Mouse (Mus musculus) B cell, adult 2 months (primary cell): ENCODE measurements at regions not wholly inside any gene's neighbourhood (a gene's known extent, or its start where the extent isn't known, plus 50 kb on each side); places are given as distances from the start of the nearest gene placed in this dataset.

Experiments used
- DNase-seq, 2 experiments: peaks; one replicate each; pipeline ENCODE4 v3.0.0; 2022

GRCm38 (mm10) chr2:47991132-47991531 lies 822.8 kb upstream of the Acvr2a start:
- DNase-seq = no peak

GRCm38 (mm10) chr2:47994185-47994584 lies 819.7 kb upstream of the Acvr2a start:
- DNase-seq = no peak

DNA sequence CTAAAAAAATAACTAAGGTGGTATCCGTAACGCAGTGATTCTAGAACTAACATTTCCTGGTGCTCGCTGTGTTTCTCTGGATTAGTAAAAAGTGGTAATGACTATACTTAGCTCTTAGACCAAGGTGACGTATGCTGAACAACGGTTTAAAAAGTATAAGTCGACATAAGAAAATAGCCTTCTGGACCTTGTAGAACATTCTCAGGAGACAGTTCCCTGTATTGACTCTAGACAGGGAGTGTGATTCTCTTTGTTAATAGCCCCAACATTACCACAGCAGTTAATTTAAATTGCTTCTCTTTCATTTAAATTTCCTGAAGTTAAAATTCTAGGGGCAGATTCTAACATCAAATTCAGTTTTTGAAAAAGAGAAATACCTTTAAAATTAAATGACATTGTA lies 812.7 kb upstream of the Acvr2a start:
- DNase-seq = no peak

GRCm38 (mm10) chr2:48001800-48002507 lies 812.0 kb upstream of the Acvr2a start:
- DNase-seq = peak; percentile 5 to 16

DNA sequence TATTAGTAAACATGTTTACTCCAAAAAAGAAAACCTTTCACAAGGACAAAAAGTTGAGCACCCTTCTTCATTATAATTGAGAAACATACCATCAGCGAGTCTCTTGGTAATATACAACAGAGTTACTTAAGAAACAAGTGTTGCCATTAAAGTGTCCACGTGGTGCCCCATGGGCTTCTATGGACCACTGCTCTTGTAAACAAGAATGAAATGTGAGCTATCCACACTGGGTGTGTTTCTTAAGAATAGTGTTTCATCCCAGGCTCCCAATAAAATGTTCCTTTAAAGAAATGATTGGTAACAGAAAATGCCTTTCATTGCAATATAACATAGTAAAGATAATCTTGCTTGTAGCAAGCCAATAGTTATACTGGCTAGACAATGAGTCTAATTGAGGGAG lies 803.6 kb upstream of the Acvr2a start:
- DNase-seq = no peak

DNA sequence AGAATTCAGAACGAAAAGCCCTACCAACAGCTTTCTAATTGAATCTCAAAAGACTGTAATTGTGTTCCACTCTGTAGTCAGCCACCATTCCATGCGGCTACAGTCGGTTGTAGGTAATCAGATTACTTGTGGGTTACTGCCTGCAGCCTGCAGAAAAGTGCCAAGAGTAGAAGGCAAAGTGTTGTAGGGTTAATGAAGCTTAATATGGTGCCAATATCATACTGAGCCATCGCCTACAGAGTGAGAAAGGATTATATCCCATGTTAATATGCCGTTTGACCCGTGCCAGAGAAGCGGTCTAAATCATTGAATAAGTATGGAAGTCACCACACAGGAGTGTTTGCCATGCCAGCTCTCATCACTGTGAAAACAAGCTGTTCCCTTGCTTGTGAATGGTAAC lies 786.4 kb upstream of the Acvr2a start:
- no peak for DNase-seq

DNA sequence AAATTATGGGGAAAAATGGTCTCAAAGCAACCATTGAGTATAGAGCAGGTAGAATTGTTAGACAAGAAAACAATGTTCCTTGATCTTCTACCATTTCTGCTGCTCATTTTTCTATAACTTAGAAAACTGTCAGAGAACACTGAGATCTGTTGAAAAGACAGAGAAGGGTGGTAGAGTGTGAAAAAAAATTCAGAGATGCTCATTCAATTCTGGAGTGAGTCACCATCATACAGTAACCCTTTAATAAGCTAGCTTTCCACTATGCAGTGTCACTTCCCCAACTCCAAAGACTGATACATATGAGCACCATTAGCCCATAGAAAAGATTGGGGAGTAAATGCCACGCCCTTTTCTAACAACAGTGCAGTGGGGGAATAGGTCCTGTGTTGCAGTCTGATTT lies 752.5 kb upstream of the Acvr2a start:
- DNase-seq = no peak

- no peak for DNase-seq
Observed at GRCm38 (mm10) chr2:48063436-48063835, 750.5 kb upstream of the Acvr2a start.

DNA sequence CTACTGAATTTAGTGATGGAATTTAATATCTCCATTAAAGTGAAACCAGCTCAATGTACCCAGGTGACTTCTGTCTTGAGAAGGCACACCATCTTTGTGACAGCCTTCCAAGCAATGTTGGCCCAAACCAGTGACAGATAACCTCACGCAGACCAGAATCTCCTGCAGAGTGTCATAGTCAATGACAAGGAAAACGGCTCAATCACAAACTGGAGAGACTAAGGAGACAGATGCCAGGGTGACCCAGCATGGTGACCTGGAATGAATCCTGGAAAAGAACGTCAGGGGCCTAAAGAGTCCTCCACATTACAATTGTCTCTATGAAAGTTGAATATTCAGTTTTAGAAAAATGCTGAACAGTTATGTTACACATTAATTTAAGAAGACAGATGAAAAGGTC lies 748.7 kb upstream of the Acvr2a start:
- no peak for DNase-seq

DNA sequence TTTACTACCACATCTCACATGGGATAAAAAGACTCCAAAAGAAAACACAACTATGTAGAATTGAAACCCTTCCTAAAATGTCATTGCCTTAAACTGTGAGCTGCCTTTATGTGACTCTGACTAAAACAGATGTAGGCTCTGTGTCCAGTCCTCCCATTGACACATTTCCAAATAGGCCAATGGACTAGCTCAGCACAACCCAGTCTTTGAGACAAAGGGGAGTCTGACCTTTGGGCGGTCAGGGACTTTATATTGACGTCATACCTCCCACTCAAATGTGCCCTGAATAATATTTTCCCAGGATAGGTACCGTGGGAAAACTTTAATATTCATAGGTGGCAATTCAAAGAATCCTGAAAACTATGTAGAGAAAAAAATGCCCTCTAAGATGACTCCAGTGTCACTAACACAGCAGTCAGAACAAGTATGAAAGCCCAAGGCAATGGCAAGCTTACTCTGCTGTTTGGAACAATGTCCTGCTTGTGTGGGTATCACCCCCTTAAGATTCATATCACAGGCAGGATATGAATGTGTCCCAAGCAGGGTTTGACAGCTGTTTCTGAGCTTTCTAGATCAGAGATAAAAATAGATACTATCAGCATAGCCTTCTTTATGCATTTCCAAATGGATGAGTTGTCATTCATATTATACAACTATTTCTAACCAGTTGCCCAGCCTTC lies 731.6 kb upstream of the Acvr2a start:
- no peak for DNase-seq

GRCm38 (mm10) chr2:48098287-48098686 lies 715.6 kb upstream of the Acvr2a start:
- no peak for DNase-seq

DNA sequence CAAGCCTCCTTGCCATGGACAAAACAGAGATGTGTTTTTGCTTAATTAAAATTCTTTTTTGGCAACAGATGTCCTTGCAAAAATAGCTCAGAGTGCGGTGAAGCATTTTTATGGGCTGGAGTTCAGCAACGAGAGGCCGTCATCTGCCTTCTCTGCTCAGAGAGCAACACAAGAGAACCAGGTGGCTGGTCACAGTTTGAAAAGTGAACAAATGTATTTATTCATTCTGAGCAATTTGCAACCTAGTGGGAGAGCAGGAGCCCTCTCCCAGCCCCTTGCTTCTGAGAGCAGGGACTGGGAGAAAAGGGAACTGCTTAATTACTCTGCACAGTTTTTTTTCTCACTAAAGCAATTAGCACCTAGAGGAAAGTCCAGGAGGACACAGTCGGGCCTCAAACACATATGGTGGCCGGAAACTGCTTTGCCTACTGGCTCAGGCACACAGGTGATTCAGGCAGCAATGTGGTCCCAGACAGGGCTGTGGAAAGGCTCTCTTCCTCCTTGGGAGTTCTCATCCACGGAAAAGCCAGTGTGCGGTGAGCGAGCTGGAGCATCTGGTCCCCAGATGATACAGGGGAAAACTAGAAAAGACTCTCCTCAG lies 714.9 kb upstream of the Acvr2a start:
- no peak for DNase-seq

DNA sequence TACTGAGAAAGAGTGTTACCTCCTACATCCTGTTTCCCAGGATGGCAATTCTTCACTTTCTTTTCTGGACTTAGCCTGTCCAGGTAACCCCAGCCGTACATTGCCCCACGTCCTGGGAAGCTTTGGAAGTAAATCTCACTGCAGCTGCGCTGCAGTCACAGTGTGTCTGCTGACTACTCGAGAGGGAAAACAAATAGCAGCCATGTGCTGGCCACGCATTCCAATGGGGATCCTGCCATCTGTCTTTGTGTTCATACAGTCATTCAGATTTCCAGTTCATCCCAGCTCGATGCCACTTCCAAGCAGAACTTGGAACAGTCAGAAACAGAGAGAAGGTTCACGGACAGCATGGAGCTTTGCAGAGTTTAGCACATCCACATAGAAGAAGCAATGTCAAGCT lies 690.2 kb upstream of the Acvr2a start:
- DNase-seq = no peak

GRCm38 (mm10) chr2:48138051-48138611 lies 675.8 kb upstream of the Acvr2a start:
- no peak for DNase-seq

DNA sequence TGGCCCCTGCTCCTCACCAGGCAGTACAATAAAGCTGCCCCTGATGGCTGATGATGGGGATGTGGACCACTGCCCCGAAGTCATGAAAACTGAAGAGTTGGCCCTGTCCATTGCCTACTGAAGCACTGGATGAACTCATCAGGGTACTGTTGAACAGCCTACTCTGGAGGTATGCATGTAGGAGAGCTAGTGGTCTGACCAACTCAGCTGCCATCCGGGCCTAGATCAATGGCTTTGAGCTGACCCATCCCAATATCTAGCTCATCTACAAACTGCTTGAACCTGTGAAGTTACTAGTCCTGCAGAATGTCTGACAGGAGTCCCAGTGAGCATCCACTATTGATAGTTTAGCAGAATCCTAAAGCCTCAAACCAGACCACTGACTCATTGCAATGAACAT lies 672.6 kb upstream of the Acvr2a start:
- DNase-seq = no peak

DNA sequence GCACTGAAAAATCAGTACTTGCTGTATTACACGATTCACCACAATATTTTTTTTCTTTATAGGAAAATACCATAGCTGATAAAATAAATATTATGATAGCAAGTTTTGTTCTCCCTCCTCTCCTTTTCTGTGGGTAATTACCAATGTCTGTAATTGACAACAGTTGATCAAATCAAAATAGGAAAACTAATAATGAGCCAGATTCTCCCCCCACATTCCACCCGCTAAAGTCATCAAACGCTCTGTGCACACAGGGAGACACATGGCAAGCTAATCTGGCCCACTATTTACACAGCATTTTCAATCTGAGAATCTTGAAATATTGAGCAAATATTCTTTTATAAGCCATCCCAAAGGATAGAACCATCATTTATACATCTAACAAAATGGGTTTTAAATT lies 659.2 kb upstream of the Acvr2a start:
- DNase-seq = no peak

- no peak for DNase-seq
Observed at GRCm38 (mm10) chr2:48172626-48173025, 641.3 kb upstream of the Acvr2a start.

GRCm38 (mm10) chr2:48186161-48186560 lies 627.7 kb upstream of the Acvr2a start:
- no peak for DNase-seq

DNA sequence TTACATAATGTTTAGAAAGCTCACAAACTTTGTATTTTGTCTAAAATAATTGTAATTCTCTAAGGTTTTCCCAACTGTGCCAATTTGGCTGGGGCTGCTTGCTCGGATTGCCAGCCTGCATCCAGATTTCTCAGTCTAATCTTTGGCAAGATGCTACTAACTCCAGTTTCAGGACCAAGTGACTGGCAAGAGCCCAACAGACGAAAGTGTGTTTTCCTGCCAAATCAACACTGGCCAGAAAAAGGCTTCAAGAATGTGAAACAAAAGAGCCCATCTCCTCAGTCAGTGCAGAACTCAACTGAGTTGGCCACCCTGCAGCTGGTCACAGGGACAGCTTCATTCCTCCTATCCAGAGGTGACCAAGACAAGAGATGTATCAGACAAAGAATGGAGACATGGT lies 627.3 kb upstream of the Acvr2a start:
- no peak for DNase-seq

DNA sequence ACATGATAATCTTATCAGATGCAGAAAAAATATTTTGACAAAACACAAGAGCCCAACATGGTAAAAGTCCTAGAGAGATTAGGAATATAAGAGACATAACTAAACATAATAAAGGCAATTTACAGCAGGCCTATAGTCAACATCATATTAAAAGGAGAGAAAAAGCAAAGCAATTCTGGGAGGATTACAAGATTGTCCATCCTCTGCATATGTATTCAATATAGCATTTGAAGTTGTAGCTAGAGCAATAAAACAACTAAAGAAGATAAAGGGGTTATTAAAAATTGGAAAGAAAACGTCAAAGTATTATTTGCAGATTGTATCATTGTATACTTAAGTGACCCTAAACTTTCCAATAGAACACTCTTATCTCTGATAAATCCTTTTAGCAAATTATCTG lies 602.1 kb upstream of the Acvr2a start:
- no peak for DNase-seq

DNA sequence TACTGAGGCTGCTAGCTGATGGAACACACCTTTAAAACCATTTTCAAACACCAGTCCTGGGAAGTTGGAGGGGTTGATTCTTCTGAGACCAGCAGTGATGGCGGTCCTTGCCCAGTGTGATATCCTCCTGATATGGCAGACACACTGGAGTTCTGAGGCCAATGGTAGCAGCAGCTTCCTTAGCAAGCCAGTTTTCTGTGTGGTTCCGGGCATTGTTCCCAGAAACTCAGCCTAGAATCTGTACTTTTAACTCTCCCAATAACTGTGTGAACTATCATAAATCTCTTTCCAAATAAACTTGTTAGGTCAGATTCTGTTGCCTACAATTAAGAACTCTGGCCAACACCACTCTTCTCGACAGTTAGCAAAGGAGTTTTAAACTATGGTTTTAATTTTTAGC lies 593.1 kb upstream of the Acvr2a start:
- no peak for DNase-seq

GRCm38 (mm10) chr2:48223084-48223799 lies 590.7 kb upstream of the Acvr2a start:
- no peak for DNase-seq

DNA sequence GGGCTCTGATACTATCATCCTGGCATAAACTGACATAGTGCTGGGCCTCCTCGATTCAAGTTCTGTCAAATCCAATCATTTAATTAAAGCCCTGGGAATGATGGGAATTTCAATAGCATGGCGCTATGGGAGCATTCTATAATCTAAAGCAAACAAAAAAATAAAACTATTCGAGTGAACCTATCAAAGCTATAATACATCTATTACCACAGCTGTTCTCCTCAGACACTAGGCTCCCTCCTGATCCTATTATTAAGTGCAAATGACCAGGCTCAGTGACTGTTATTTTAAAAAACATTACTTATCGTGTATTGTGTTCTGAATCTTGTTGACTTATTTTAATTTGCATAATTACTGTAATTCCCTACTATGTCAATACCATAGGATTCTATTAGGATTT lies 563.7 kb upstream of the Acvr2a start:
- no peak for DNase-seq
